Mouse (Mus musculus): Measurements from ENCODE around the gene Slc12a4. TPM values are rescaled to one million over a fixed set of nuclear protein-coding genes. Genes with fewer than 3 reads are reported as not detected.
A peak's percentile ranks its signal among the peaks of the same experiment; 100 is the strongest.

Gene Slc12a4
- total and polyA plus RNA-seq, 3 experiments, result 4.4 to 8.7 (median 6.6) TPM

- Histone ChIP-seq H3K4me3 (ENCODE audit: low read depth, low read length) (no peak overlapping the region), H3K9me3 (replicated peaks) (no peaks in the 10 kb centered on the region), H3K27me3 (ENCODE audit: insufficient read depth, low read length) (no peaks in the 10 kb centered on the region), H3K4me1 (ENCODE audit: insufficient read depth, low read depth, low read length) (peaks cover 37% of the 10 kb centered on the region), H3K36me3 (replicated peaks) (peaks cover 92% of the 10 kb centered on the region)
- TF ChIP-seq GATA2 (IDR thresholded peaks at IDR 0.05; ENCODE audit: borderline replicate concordance, low read depth, low read length), result no peak
- TF ChIP-seq CTCF (IDR thresholded peaks at IDR 0.05; ENCODE audit: low read depth, low read length), result no peak
- no peak for TF ChIP-seq TAL1 (conservative IDR thresholded peaks at IDR 0.05; ENCODE audit: low read depth, low read length)
- TF ChIP-seq GATA1 (IDR thresholded peaks at IDR 0.05; ENCODE audit: borderline replicate concordance, low read length), result no peak
- no peak for TF ChIP-seq POLR2AphosphoS5 (IDR thresholded peaks at IDR 0.05; ENCODE audit: insufficient replicate concordance, low read depth, low read length)
- DNase-seq (ENCODE audit: low spot score) (no peak), ATAC-seq (ENCODE audit: extremely low read depth, insufficient number of reproducible peaks, low FRiP score, poor library complexity, severe bottlenecking) (no peak)
Observed at GRCm38 (mm10) chr8:105931271-105931670, 34.6 kb downstream of the Slc12a4 start.

DNA sequence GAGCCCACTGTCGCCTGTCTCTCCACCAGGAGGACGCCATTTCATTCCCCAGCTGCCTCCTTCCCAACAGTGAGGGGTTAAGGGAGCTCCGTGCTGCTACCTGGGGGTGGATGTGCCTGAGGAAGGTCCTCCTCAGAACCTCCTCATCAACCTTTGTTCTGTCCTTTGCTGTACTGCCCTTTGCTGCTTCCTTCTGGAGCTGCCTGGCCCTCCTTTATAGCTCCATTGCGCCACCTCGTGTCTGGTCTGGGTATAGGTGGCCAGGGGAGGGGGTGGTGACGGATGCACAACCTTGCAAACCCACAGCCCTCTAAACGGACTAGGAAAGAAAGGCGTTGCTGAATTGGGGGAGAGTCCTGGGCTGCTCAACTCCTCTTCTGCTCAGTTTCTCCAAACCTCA is 35.3 kb downstream of the Slc12a4 start:
- ATAC-seq (ENCODE audit: extremely low read depth, insufficient number of reproducible peaks, low FRiP score, poor library complexity, severe bottlenecking), result peak; percentile 15; the same call in 1 of the 2 replicates
- peaks cover 93% of the 10 kb centered on the region for H3K36me3 ChIP-seq (replicated peaks)

DNA sequence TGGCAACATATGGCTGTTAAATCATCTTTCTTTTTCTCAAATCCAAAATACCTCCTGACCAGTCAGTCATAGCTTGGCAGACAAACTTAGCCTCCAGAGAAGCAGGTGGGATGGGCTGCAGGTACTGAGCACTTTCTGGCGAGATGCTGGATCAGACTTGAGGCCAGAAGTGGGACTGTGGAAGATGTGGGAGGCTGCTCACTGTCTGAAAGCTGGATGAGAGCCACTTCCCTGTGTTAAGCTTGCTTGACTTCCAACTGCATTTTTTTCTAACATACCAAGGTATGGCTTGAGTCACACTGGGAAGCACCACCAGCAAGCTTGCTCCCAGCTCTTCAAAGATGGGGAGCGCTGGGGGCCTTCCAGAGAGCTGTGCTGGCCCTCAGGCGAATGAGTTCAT is 40.8 kb downstream of the Slc12a4 start:
- TF ChIP-seq POLR2AphosphoS5 (IDR thresholded peaks at IDR 0.05; ENCODE audit: insufficient replicate concordance, low read depth, low read length) (no peak), TAL1 (conservative IDR thresholded peaks at IDR 0.05; ENCODE audit: low read depth, low read length) (no peak), GATA2 (IDR thresholded peaks at IDR 0.05; ENCODE audit: borderline replicate concordance, low read depth, low read length) (no peak), GATA1 (IDR thresholded peaks at IDR 0.05; ENCODE audit: borderline replicate concordance, low read length) (no peak), CTCF (IDR thresholded peaks at IDR 0.05; ENCODE audit: low read depth, low read length) (no peak)
- Histone ChIP-seq H3K4me3 (ENCODE audit: low read depth, low read length) (no peak overlapping the region), H3K27me3 (ENCODE audit: insufficient read depth, low read length) (no peaks in the 10 kb centered on the region), H3K4me1 (ENCODE audit: insufficient read depth, low read depth, low read length) (peaks cover 24% of the 10 kb centered on the region), H3K9me3 (replicated peaks) (no peaks in the 10 kb centered on the region), H3K36me3 (replicated peaks) (peaks cover 81% of the 10 kb centered on the region)
- ATAC-seq (ENCODE audit: extremely low read depth, insufficient number of reproducible peaks, low FRiP score, poor library complexity, severe bottlenecking) (no peak), DNase-seq (ENCODE audit: low spot score) (no peak)

More for the DNA sequence above, 35.3 kb downstream of the Slc12a4 start:
- Histone ChIP-seq H3K9me3 (replicated peaks) (no peaks in the 10 kb centered on the region), H3K27me3 (ENCODE audit: insufficient read depth, low read length) (no peaks in the 10 kb centered on the region), H3K4me1 (ENCODE audit: insufficient read depth, low read depth, low read length) (peaks cover 30% of the 10 kb centered on the region), H3K4me3 (ENCODE audit: low read depth, low read length) (no peak overlapping the region)
- peak; percentile 67 for DNase-seq (ENCODE audit: low spot score)
- TF ChIP-seq CTCF (IDR thresholded peaks at IDR 0.05; ENCODE audit: low read depth, low read length) (peak; percentile 89), GATA1 (IDR thresholded peaks at IDR 0.05; ENCODE audit: borderline replicate concordance, low read length) (no peak), POLR2AphosphoS5 (IDR thresholded peaks at IDR 0.05; ENCODE audit: insufficient replicate concordance, low read depth, low read length) (no peak), GATA2 (IDR thresholded peaks at IDR 0.05; ENCODE audit: borderline replicate concordance, low read depth, low read length) (no peak)

DNA sequence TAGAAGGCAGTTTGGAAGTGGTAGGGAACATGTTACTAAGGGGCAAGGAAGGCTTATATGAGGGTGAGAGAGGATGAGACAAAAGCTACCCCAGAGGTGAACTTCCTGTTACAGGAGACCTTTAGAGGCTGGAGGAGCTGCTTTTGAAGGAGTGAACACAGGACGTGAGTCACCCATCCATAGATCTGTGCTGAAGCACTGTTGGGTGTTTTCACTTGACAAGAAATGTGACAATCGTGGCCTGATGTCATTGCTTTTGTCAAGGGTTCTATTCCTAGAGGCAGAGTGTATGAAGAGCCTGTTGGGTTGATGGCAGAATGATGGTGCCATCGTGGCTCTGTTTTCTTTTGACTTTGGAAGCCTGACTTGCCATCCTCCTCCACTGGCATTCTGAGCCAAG is 46.5 kb downstream of the Slc12a4 start:
- H3K27me3 ChIP-seq (ENCODE audit: insufficient read depth, low read length), result no peaks in the 10 kb centered on the region
- H3K36me3 ChIP-seq (replicated peaks), result peaks cover 82% of the 10 kb centered on the region
- H3K4me1 ChIP-seq (ENCODE audit: insufficient read depth, low read depth, low read length), result peaks cover 14% of the 10 kb centered on the region
- H3K4me3 ChIP-seq (ENCODE audit: low read depth, low read length), result no peak overlapping the region
- H3K9me3 ChIP-seq (replicated peaks), result no peaks in the 10 kb centered on the region
- ATAC-seq (ENCODE audit: extremely low read depth, insufficient number of reproducible peaks, low FRiP score, poor library complexity, severe bottlenecking) (no peak), DNase-seq (ENCODE audit: low spot score) (no peak)
- TF ChIP-seq TAL1 (conservative IDR thresholded peaks at IDR 0.05; ENCODE audit: low read depth, low read length) (no peak), GATA1 (IDR thresholded peaks at IDR 0.05; ENCODE audit: borderline replicate concordance, low read length) (no peak), POLR2AphosphoS5 (IDR thresholded peaks at IDR 0.05; ENCODE audit: insufficient replicate concordance, low read depth, low read length) (no peak), CTCF (IDR thresholded peaks at IDR 0.05; ENCODE audit: low read depth, low read length) (no peak), GATA2 (IDR thresholded peaks at IDR 0.05; ENCODE audit: borderline replicate concordance, low read depth, low read length) (no peak)

- H3K4me3 ChIP-seq (ENCODE audit: low read depth, low read length), result peak overlapping the region; percentile 100
- no peak for DNase-seq (ENCODE audit: low spot score)
- peaks cover 31% of the 10 kb centered on the region for H3K36me3 ChIP-seq (replicated peaks)
- H3K9me3 ChIP-seq (replicated peaks), result no peaks in the 10 kb centered on the region
- H3K4me1 ChIP-seq (ENCODE audit: insufficient read depth, low read depth, low read length), result peaks cover 14% of the 10 kb centered on the region
- peak; percentile 23; the same call in 1 of the 2 replicates for ATAC-seq (ENCODE audit: extremely low read depth, insufficient number of reproducible peaks, low FRiP score, poor library complexity, severe bottlenecking)
- TF ChIP-seq GATA2 (IDR thresholded peaks at IDR 0.05; ENCODE audit: borderline replicate concordance, low read depth, low read length) (no peak), CTCF (IDR thresholded peaks at IDR 0.05; ENCODE audit: low read depth, low read length) (no peak), POLR2AphosphoS5 (IDR thresholded peaks at IDR 0.05; ENCODE audit: insufficient replicate concordance, low read depth, low read length) (no peak), TAL1 (conservative IDR thresholded peaks at IDR 0.05; ENCODE audit: low read depth, low read length) (no peak), GATA1 (IDR thresholded peaks at IDR 0.05; ENCODE audit: borderline replicate concordance, low read length) (no peak)
- no peaks in the 10 kb centered on the region for H3K27me3 ChIP-seq (ENCODE audit: insufficient read depth, low read length)
Observed at GRCm38 (mm10) chr8:105900941-105901616, 64.8 kb downstream of the Slc12a4 start.

GRCm38 (mm10) chr8:105900180-105900940 is 65.5 kb downstream of the Slc12a4 start, which contains the start of gene Pskh1:
Gene Pskh1 (plus strand): TSS chr8:105900441.
- DNase-seq (ENCODE audit: low spot score), result peak; percentile 91

More at GRCm38 (mm10) chr8:105900180-105900940, 65.5 kb downstream of the Slc12a4 start, which contains the start of gene Pskh1:
- Histone ChIP-seq H3K4me3 (ENCODE audit: low read depth, low read length) (peak within 1 kb of the TSS; percentile 100), H3K9me3 (replicated peaks) (no peaks in the 10 kb centered on the region), H3K4me1 (ENCODE audit: insufficient read depth, low read depth, low read length) (peaks cover 12% of the 10 kb centered on the region), H3K27me3 (ENCODE audit: insufficient read depth, low read length) (no peaks in the 10 kb centered on the region), H3K36me3 (replicated peaks) (peaks cover 34% of the 10 kb centered on the region)
- TF ChIP-seq GATA1 (IDR thresholded peaks at IDR 0.05; ENCODE audit: borderline replicate concordance, low read length), result no peak
- no peak for TF ChIP-seq GATA2 (IDR thresholded peaks at IDR 0.05; ENCODE audit: borderline replicate concordance, low read depth, low read length)
- no peak for TF ChIP-seq TAL1 (conservative IDR thresholded peaks at IDR 0.05; ENCODE audit: low read depth, low read length)
- TF ChIP-seq POLR2AphosphoS5 (IDR thresholded peaks at IDR 0.05; ENCODE audit: insufficient replicate concordance, low read depth, low read length), result no peak
- TF ChIP-seq CTCF (IDR thresholded peaks at IDR 0.05; ENCODE audit: low read depth, low read length), result no peak
- peak; percentile 77 for ATAC-seq (ENCODE audit: extremely low read depth, insufficient number of reproducible peaks, low FRiP score, poor library complexity, severe bottlenecking)
